Mouse (Mus musculus) cortical plate, adult 2 months (tissue): Measurements from ENCODE around the gene Vmn1r224. TPM values are rescaled to one million over a fixed set of nuclear protein-coding genes. Genes with fewer than 3 reads are reported as not detected.

Source experiments
- H3K27ac ChIP-seq: fragments of 200-500 bp; 2 replicates; pipeline ENCODE4 v1.5.1; 2012; ENCODE audit warnings: low read length, control low read depth, inconsistent platforms; ENCODE audit not compliant: insufficient read depth
- H3K4me1 ChIP-seq: fragments of 200-500 bp; 2 replicates; pipeline ENCODE4 v1.6.1; 2011; ENCODE audit warnings: low read length; ENCODE audit not compliant: control insufficient read depth, insufficient read depth
- H3K4me3 ChIP-seq: fragments of 200-500 bp; 2 replicates; pipeline ENCODE4 v1.5.1; 2011; ENCODE audit warnings: mild to moderate bottlenecking, low read length, control low read depth; ENCODE audit not compliant: insufficient read depth
- CTCF ChIP-seq: fragments of 200-500 bp; IDR thresholded peaks from 2 replicates; pipeline ENCODE4 v1.5.1; 2011; ENCODE audit warnings: mild to moderate bottlenecking, control low read depth, low read length; ENCODE audit not compliant: insufficient read depth; ENCODE audit errors: extremely low read depth
- POLR2A ChIP-seq: fragments of 200-500 bp; IDR thresholded peaks from 2 replicates; pipeline ENCODE4 v1.6.1; 2011; ENCODE audit warnings: mild to moderate bottlenecking, low read length, control low read depth; ENCODE audit not compliant: insufficient read depth; ENCODE audit errors: extremely low read depth
- polyA plus RNA-seq: library from polyadenylated mRNA; depleted of rRNA; stranded (reverse); fragments of >200 nt; gene quantifications from 2 replicates; pipeline ENCODE4 v1.2.3, GENCODE M21; 2012; rRNA removed

Gene Vmn1r224
- not detected in 2 replicates for polyA plus RNA-seq

GRCm38 (mm10) chr17:20413846-20414245 lies at the start of gene Vmn1r224:
Vmn1r224 (plus strand) TSS chr17:20414146.
- no peak within 1 kb of the TSS for H3K27ac ChIP-seq
- no peak for TF ChIP-seq POLR2A
- no peak for TF ChIP-seq CTCF
- H3K4me3 ChIP-seq = no peak within 1 kb of the TSS
- no peaks in the 10 kb centered on the region for H3K4me1 ChIP-seq

GRCm38 (mm10) chr17:20399105-20399504 lies 14.8 kb upstream of the Vmn1r224 start:
- no peak for TF ChIP-seq POLR2A
- TF ChIP-seq CTCF = no peak
- no peak overlapping the region for H3K27ac ChIP-seq
- H3K4me3 ChIP-seq = no peak overlapping the region
- no peaks in the 10 kb centered on the region for H3K4me1 ChIP-seq

- Histone ChIP-seq H3K4me1 (no peaks in the 10 kb centered on the region), H3K4me3 (no peak overlapping the region), H3K27ac (no peak overlapping the region)
- no peak for TF ChIP-seq POLR2A
- no peak for TF ChIP-seq CTCF
These were observed 25.3 kb downstream of the Vmn1r224 start for GRCm38 (mm10) chr17:20439263-20439662.

GRCm38 (mm10) chr17:20473311-20473710 lies 59.4 kb downstream of the Vmn1r224 start:
- no peak overlapping the region for H3K4me3 ChIP-seq
- TF ChIP-seq CTCF = no peak
- TF ChIP-seq POLR2A = no peak

More at GRCm38 (mm10) chr17:20473311-20473710, 59.4 kb downstream of the Vmn1r224 start:
- no peaks in the 10 kb centered on the region for H3K4me1 ChIP-seq
- H3K27ac ChIP-seq = no peak overlapping the region

Other genes starting within 250 kb of the Vmn1r224 start
- gene Fpr-rs6, start 231.0 kb upstream of the Vmn1r224 start, polyA plus RNA-seq = not detected in 2 replicates
- not detected in 2 replicates for gene Vmn2r105, start 179.1 kb upstream of the Vmn1r224 start, polyA plus RNA-seq
- not detected in 2 replicates for gene Vmn2r106, start 128.6 kb upstream of the Vmn1r224 start, polyA plus RNA-seq
- not detected in 2 replicates for gene Vmn2r107, start 68.9 kb upstream of the Vmn1r224 start, polyA plus RNA-seq
- not detected in 2 replicates for gene Vmn2r108, start 67.2 kb downstream of the Vmn1r224 start, polyA plus RNA-seq
- gene Vmn1r225, start 84.0 kb downstream of the Vmn1r224 start, polyA plus RNA-seq = not detected in 2 replicates
- gene Vmn2r109, start 150.6 kb downstream of the Vmn1r224 start, polyA plus RNA-seq = not detected in 2 replicates
- gene Vmn2r110, start 182.3 kb downstream of the Vmn1r224 start, polyA plus RNA-seq = not detected in 2 replicates
- gene Fpr-rs3, start 210.7 kb downstream of the Vmn1r224 start, polyA plus RNA-seq = not detected in 2 replicates